Mouse (Mus musculus) megakaryocyte, embryonic 14.5 days (primary cell): ENCODE measurements around the gene Ccdc124.

Experiments
- FLI1 ChIP-seq: IDR thresholded peaks from 2 replicates; pipeline ENCODE4 v1.6.1; 2012; ENCODE audit warnings: low read length, inconsistent platforms, mixed read lengths
- GATA1 ChIP-seq: IDR thresholded peaks from 3 replicates; pipeline ENCODE4 v1.6.1; 2012; ENCODE audit warnings: mixed read lengths, low read length, inconsistent platforms, borderline replicate concordance

DNA sequence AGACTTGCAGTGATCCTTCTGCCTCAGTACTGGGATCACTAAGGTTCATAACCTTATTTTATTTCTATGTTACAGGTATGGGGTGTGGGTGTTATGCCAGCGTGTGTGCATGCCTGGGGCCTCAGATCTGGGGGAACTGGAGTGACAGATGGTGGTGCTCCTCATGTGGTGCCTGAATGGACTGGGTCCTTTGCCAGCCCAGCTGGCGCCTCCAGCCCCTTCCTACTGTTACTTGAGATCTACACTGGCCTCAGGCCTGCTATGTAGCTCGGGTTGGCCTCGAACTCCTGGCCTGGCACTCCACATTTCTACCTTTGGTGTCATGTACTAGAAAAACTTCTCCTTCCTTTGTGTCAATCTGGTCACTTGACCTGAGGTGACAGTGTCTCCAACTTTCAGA, 10.5 kb upstream of the Ccdc124 start:
- TF ChIP-seq FLI1 (no peak), GATA1 (no peak)
